Mouse (Mus musculus) midbrain, embryonic 11.5 days (tissue): ENCODE results near the gene Sycp2l. TPM values are rescaled to one million over a fixed set of nuclear protein-coding genes. Genes with fewer than 3 reads are reported as not detected.

ENCODE experiments used
- ATAC-seq: fragments of 200-750 bp; cut with Nextera tagmentation; 2 replicates; pipeline ENCODE4 v1.8.0; 2017; ENCODE audit warnings: moderate TSS enrichment, moderate library complexity; ENCODE audit not compliant: low FRiP score
- DNase-seq: peaks from one replicate; pipeline ENCODE4 v3.0.0; 2015; ENCODE audit warnings: low spot score; ENCODE audit errors: missing footprints
- H3K27ac ChIP-seq: fragments of 300-500 bp; sonication (generic); 2 replicates; pipeline ENCODE4 v1.5.1; 2014; ENCODE audit warnings: low read depth, low read length
- H3K27me3 ChIP-seq: fragments of 300-500 bp; sonication (generic); 2 replicates; pipeline ENCODE4 v1.6.1; 2014; ENCODE audit warnings: mild to moderate bottlenecking, low read length, moderate library complexity, mixed read lengths; ENCODE audit not compliant: control insufficient read depth, insufficient read depth
- H3K36me3 ChIP-seq: fragments of 300-500 bp; sonication (generic); 2 replicates; pipeline ENCODE4 v1.6.1; 2014; ENCODE audit warnings: mild to moderate bottlenecking, low read length, moderate library complexity, mixed read lengths; ENCODE audit not compliant: control insufficient read depth, insufficient read depth
- H3K4me1 ChIP-seq: fragments of 300-500 bp; sonication (generic); 2 replicates; pipeline ENCODE4 v1.6.1; 2014; ENCODE audit warnings: low read length; ENCODE audit not compliant: control insufficient read depth, insufficient read depth
- H3K4me2 ChIP-seq: fragments of 300-500 bp; sonication (generic); 2 replicates; pipeline ENCODE4 v1.6.1; 2014; ENCODE audit warnings: mild to moderate bottlenecking, moderate library complexity
- H3K4me3 ChIP-seq: fragments of 300-500 bp; sonication (generic); 2 replicates; pipeline ENCODE4 v1.5.1; 2014; ENCODE audit warnings: low read depth, low read length
- H3K9ac ChIP-seq: fragments of 300-500 bp; sonication (generic); 2 replicates; pipeline ENCODE4 v1.6.1; 2014; ENCODE audit warnings: low read length
- H3K9me3 ChIP-seq: fragments of 300-500 bp; sonication (generic); 2 replicates; pipeline ENCODE4 v1.6.1; 2016; ENCODE audit warnings: low read length; ENCODE audit not compliant: control insufficient read depth
- WGBS: fragments of 180-500 bp; shearing (Covaris S2); extraction: QIAGEN DNeasy Blood & Tissue Kit; methylation state at CpG from one replicate; pipeline ENCODE4 v1.1.7; 2014; 5-methylcytosine and 5-hydroxymethylcytosine counted together
- polyA plus RNA-seq: library from polyadenylated mRNA; unstranded; fragments of >200 nt; fragmentation: Nextera tagmentation; extraction: Ambion mirVana; gene quantifications from 2 replicates; pipeline ENCODE4 v1.2.1, GENCODE M21; 2014

The Sycp2l gene
- not detected in 2 replicates for polyA plus RNA-seq

DNA sequence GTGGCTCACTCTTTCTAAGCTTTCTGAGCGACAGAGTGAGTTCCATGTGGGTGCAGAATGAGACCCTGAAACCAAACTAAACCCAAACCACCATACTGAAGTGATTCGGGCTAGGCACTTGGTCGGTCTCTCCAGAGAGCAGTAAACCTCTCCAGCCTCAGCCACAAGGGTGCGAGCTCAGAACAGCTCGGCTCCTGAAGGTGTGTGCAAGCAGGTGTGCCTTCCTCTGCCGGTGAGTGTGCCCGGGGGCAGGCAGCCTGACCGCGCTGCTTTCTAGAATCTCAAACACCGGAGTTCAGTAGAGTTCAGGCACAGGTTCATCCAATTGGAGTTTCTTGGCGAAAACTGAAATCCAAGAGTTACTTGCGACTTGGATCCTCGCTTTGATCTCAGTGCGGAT, at the start of gene Sycp2l:
TSS of gene Sycp2l (plus strand) at position 368 of the 400 bp plus-strand sequence.
- WGBS = 31% methylated on average over 14 of the region's 14 CpGs
- Histone ChIP-seq H3K4me2 (peak within 1 kb of the TSS; percentile 30), H3K9ac (no peak within 1 kb of the TSS), H3K36me3 (no peaks in the 10 kb centered on the region), H3K4me3 (no peak within 1 kb of the TSS; the same call in 1 of the 2 replicates), H3K4me1 (no peaks in the 10 kb centered on the region), H3K9me3 (no peaks in the 10 kb centered on the region), H3K27ac (no peak within 1 kb of the TSS), H3K27me3 (no peaks in the 10 kb centered on the region)
- DNase-seq = no peak
- ATAC-seq = no peak

DNA sequence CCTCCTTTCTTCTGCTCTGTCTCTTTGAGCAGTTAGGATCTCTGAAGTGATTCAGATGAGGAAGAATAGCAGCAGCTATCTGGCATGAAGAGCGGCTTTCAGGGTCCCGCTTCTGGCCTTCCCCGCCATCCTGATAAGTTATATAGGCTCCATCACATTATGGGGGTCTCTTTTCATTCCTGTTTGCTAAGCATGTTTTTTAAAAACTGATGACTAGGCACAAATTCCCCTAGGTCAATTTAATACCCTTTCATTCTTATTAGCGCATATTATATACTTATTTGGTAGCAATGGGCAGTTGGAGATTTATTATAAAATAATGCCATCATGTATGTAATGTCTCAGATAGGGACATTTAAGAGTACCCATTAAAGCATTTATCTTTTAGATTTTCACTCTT, 46.5 kb upstream of the Sycp2l start:
- Histone ChIP-seq H3K4me3 (no peak overlapping the region), H3K4me1 (no peaks in the 10 kb centered on the region), H3K27ac (no peak overlapping the region), H3K9me3 (no peaks in the 10 kb centered on the region), H3K9ac (no peak overlapping the region), H3K27me3 (no peaks in the 10 kb centered on the region), H3K4me2 (no peak overlapping the region), H3K36me3 (no peaks in the 10 kb centered on the region)
- DNase-seq (peak; percentile 47), ATAC-seq (no peak)
- WGBS = 94% methylated on average over 4 of the region's 4 CpGs

DNA sequence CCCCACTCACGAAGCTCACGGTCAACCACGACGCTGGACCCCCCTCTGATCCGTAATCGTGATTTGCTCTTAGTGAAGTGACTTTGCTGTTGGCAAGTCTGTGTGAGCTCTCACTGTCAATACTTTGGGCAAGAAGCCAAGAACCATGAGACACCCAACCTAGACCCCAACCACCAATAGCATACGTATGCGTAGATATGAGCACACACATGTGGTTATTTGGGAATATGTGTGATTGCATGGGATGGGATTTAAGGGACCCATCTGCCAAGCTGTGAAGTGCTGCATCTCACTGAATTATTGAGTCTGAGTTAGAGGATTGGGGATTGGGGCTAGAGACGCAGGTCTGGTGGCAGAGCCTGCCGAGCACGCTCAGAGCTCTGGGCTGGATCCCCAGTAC, 42.5 kb upstream of the Sycp2l start:
- WGBS = 91% methylated on average over 11 of the region's 11 CpGs
- Histone ChIP-seq H3K9ac (no peak overlapping the region), H3K4me1 (no peaks in the 10 kb centered on the region), H3K4me2 (no peak overlapping the region), H3K36me3 (no peaks in the 10 kb centered on the region), H3K27ac (no peak overlapping the region), H3K27me3 (no peaks in the 10 kb centered on the region), H3K9me3 (no peaks in the 10 kb centered on the region), H3K4me3 (no peak overlapping the region)
- peak; percentile 19 for DNase-seq
- ATAC-seq = no peak

GRCm38 (mm10) chr13:41073819-41074218, 40.3 kb upstream of the Sycp2l start:
- 85% methylated on average over 5 of the region's 5 CpGs for WGBS
- Histone ChIP-seq H3K27ac (no peak overlapping the region), H3K9me3 (no peaks in the 10 kb centered on the region), H3K4me2 (no peak overlapping the region), H3K4me1 (peaks cover 3% of the 10 kb centered on the region; the same call in 1 of the 2 replicates), H3K4me3 (no peak overlapping the region), H3K27me3 (peaks cover 4% of the 10 kb centered on the region), H3K36me3 (no peaks in the 10 kb centered on the region), H3K9ac (no peak overlapping the region)
- no peak for ATAC-seq
- peak; percentile 70 for DNase-seq

DNA sequence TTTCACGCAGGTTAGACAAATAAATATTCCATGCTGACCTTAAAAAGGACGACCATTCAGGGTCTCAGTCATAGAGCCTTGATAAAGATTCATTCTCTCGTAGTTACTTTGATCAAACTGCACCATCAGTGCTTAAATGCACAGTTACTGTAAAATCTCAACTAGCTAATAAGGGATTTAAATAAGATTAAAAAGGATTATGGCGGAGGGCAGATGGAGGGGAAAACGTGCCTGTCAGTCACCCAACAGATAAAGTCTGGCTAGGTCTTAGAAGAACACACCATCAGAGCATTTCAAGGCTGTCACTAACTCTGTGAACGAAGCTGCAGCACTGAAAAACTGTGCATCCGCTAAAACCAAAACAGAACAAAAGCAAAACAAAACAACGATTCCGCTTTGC, 36.2 kb upstream of the Sycp2l start:
- Histone ChIP-seq H3K9ac (no peak overlapping the region), H3K4me2 (no peak overlapping the region), H3K4me3 (no peak overlapping the region), H3K36me3 (no peaks in the 10 kb centered on the region), H3K27ac (no peak overlapping the region), H3K4me1 (peaks cover 10% of the 10 kb centered on the region; the same call in 1 of the 2 replicates), H3K9me3 (no peaks in the 10 kb centered on the region), H3K27me3 (peaks cover 10% of the 10 kb centered on the region)
- DNase-seq (peak; percentile 83), ATAC-seq (no peak)
- WGBS = 45% methylated on average over 9 of the region's 9 CpGs

DNA sequence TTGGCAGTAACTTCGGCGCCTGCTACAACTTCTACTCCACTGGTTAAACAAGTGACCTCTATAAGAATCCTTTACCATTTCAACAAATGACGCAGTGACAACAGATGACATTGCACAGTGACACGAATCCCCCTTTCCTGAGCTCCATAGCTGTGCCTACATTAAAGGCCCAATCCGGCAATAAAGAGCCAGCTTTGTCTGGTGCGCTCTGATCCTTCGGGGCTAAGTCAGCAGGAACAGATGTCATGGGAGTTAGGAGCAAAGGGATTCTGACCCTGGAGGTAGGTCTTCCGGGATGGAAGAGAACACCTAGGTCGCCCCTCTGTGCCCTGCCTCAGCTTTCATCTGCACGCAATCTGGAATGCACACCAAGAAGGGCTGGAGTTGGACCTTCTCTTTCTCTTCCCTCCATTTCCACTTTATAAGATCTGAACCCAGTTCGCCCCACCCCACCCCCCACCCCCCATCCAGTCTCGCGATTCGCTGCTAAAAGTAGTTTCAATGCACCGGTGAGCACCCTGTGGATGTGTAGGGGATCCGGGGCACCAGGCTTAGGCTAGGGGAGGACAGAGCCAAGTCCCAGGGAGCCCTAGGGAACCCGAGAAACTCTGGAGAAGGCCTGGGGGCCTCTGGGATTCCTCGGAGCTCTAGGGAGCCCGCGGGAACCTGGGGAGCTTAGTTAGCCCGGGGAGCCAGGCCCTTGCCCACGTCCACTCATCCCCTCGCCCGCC, 35.3 kb upstream of the Sycp2l start:
- Histone ChIP-seq H3K27me3 (peaks cover 10% of the 10 kb centered on the region), H3K4me1 (peaks cover 10% of the 10 kb centered on the region; the same call in 1 of the 2 replicates), H3K4me2 (peak overlapping the region; percentile 66), H3K4me3 (peak overlapping the region; percentile 41), H3K9me3 (no peaks in the 10 kb centered on the region), H3K27ac (no peak overlapping the region), H3K36me3 (no peaks in the 10 kb centered on the region), H3K9ac (no peak overlapping the region)
- 5% methylated on average over 21 of the region's 24 CpGs for WGBS
- peak; percentile 51 for ATAC-seq
- peak; percentile 90 for DNase-seq

GRCm38 (mm10) chr13:41079421-41079780, 34.7 kb upstream of the Sycp2l start, which contains the start of gene Mak:
Mak (minus strand) TSS chr13:41079706.
- peaks cover 10% of the 10 kb centered on the region; the same call in 1 of the 2 replicates for H3K4me1 ChIP-seq
- H3K36me3 ChIP-seq = no peaks in the 10 kb centered on the region
- H3K9ac ChIP-seq = no peak within 1 kb of the TSS
- DNase-seq (peak; percentile 96), ATAC-seq (peak; percentile 91)
- no peaks in the 10 kb centered on the region for H3K9me3 ChIP-seq
- peak within 1 kb of the TSS; percentile 66 for H3K4me2 ChIP-seq
- WGBS = 1% methylated on average over 33 of the region's 40 CpGs
- peaks cover 10% of the 10 kb centered on the region for H3K27me3 ChIP-seq
- no peak within 1 kb of the TSS for H3K27ac ChIP-seq
- H3K4me3 ChIP-seq = peak within 1 kb of the TSS; percentile 41

DNA sequence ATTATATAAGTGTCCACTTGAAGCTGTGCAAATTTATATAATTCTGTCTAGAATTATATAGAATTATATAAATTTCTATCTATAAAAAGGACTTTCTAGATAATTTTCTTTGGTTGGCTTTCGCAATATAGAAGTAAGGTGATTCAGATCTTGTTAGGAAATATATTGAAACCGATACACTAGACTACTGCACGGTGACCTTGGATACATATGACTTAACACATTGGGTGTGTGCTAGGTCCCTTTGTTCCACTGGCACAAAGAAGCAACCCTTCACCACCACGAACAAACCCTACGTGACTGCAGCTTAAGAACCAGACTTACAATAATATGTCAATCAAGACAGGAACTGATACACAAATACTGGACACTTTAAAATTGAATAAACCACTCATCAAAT, 34.2 kb upstream of the Sycp2l start:
- Histone ChIP-seq H3K27me3 (peaks cover 10% of the 10 kb centered on the region), H3K4me1 (peaks cover 10% of the 10 kb centered on the region; the same call in 1 of the 2 replicates), H3K4me2 (no peak overlapping the region), H3K36me3 (no peaks in the 10 kb centered on the region), H3K4me3 (no peak overlapping the region), H3K9me3 (no peaks in the 10 kb centered on the region), H3K27ac (no peak overlapping the region), H3K9ac (no peak overlapping the region)
- DNase-seq (peak; percentile 77), ATAC-seq (no peak)
- WGBS = 59% methylated on average over 5 of the region's 5 CpGs

- H3K4me1 ChIP-seq = peaks cover 10% of the 10 kb centered on the region; the same call in 1 of the 2 replicates
- H3K27me3 ChIP-seq = peaks cover 10% of the 10 kb centered on the region
- H3K9ac ChIP-seq = no peak overlapping the region
- H3K9me3 ChIP-seq = no peaks in the 10 kb centered on the region
- no peak overlapping the region for H3K4me2 ChIP-seq
- DNase-seq = peak; percentile 56
- no peaks in the 10 kb centered on the region for H3K36me3 ChIP-seq
- no peak overlapping the region for H3K4me3 ChIP-seq
- 94% methylated on average over 6 of the region's 6 CpGs for WGBS
- ATAC-seq = no peak
- H3K27ac ChIP-seq = no peak overlapping the region
Measured at GRCm38 (mm10) chr13:41080700-41081099, 33.4 kb upstream of the Sycp2l start.
